Mouse (Mus musculus): ENCODE data around the gene Scrn2. TPM values are rescaled to one million over a fixed set of nuclear protein-coding genes. Genes with fewer than 3 reads are reported as not detected.
A peak's percentile ranks its signal among the peaks of the same experiment; 100 is the strongest.

Scrn2 gene
- polyA plus RNA-seq, 1 experiment from 2014 or later: 13.7 TPM

DNA sequence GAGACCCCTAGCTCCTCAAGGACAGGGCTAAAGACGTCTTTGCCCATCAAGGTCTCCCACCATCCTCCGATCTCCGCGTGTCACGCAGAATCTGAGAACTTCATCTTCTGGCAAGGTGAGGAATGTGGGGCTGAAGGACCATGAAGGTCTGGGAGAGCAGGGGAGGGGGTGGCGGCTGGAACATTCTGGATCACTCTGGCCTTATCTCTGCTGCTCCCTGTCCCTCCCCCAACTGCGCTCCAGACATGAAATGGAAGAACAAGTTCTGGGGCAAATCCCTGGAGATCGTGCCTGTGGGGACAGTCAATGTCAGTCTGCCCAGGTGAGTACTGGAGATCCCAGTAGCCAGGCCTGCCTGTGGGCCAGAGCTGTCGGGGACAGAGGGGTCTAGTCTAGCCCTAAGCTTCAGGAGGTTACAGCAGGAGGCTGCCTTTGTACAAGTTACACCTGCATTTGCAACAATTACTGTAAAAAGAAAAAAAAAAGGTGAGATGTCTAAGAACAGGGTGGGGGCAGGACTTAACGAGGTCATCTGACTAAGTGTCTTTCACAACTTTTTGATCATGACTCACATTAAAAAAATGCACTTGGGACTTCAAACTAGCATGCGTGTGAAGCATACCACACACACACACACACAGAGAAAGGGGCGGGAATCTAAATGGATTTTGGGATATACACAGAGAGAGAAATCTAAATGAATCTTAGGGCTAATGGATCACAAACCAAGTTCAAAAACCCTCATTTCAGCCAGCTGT, 36.0 kb downstream of the Scrn2 start:
- no peak overlapping the region for H3K4me2 ChIP-seq
- H3K4me3 ChIP-seq: no peak overlapping the region
- H3K27me3 ChIP-seq: no peaks in the 10 kb centered on the region
- no peaks in the 10 kb centered on the region for H3K9me3 ChIP-seq
- 91% methylated on average over 12 of the region's 12 CpGs for WGBS
- H3K27ac ChIP-seq (replicated peaks): no peak overlapping the region
- H3K4me1 ChIP-seq (replicated peaks): no peaks in the 10 kb centered on the region
- H3K36me3 ChIP-seq: peaks cover 55% of the 10 kb centered on the region
- no peak for ATAC-seq (ENCODE audit: low read depth)
- H3K9ac ChIP-seq: no peak overlapping the region

DNA sequence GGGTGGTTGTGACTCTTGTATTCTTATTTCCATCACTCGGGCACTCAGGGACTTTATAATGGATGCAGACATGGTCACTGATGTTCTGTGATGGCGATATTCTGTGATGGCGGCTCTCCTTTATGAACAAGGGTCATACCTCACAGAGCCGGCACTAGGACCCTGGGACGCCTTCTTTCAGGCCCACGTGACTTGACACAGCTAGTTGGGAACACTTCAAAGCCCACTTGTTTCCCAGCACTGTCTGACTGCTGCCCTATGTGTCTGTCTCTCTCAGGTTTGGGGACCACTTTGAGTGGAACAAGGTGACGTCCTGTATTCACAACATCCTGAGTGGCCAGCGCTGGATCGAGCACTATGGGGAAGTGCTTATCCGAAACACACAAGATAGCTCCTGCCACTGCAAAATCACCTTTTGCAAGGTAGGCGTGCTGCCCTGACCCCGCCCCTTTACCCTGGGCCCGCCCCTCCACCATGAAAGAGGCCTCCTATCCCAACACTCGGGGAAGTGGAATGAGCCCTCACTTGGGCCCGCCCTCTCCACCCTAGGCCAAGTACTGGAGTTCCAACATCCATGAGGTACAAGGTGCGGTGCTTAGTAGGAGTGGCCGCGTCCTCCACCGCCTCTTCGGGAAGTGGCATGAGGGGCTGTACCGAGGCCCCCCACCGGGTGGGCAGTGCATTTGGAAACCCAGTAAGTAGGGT, 37.1 kb downstream of the Scrn2 start:
- H3K27ac ChIP-seq (replicated peaks): no peak overlapping the region
- H3K4me1 ChIP-seq (replicated peaks): no peaks in the 10 kb centered on the region
- 48% methylated on average over 22 of the region's 22 CpGs for WGBS
- no peak for ATAC-seq (ENCODE audit: low read depth)
- H3K36me3 ChIP-seq: peaks cover 44% of the 10 kb centered on the region
- H3K4me2 ChIP-seq: no peak overlapping the region
- H3K9ac ChIP-seq: no peak overlapping the region
- H3K9me3 ChIP-seq: no peaks in the 10 kb centered on the region
- no peak overlapping the region for H3K4me3 ChIP-seq
- H3K27me3 ChIP-seq: no peaks in the 10 kb centered on the region

DNA sequence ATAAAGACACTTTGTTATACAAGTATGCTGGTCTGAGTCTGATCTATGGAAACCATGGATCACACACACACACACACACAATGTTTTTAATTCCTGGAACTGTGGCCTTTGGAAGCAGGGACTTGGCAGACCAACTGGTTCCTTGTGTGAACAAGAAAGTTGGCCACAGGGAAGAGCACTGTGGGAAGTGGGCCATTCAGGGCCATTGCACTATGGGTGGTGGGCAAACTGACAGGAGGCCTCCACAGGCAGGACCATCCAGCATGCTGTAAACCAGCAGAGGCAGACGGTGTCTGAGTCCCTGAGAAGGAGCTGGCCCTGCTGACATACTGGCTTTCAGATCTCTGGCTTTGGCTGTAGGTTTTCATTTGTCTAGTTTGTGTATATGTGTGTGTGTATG, 39.6 kb downstream of the Scrn2 start:
- 29% methylated on average over 1 of the region's 1 CpGs for WGBS
- no peaks in the 10 kb centered on the region for H3K27me3 ChIP-seq
- H3K9me3 ChIP-seq: no peaks in the 10 kb centered on the region
- peaks cover 36% of the 10 kb centered on the region for H3K36me3 ChIP-seq
- no peak for ATAC-seq (ENCODE audit: low read depth)
- no peak overlapping the region for H3K27ac ChIP-seq (replicated peaks)
- no peak overlapping the region for H3K4me2 ChIP-seq
- no peak overlapping the region for H3K9ac ChIP-seq
- H3K4me1 ChIP-seq (replicated peaks): no peaks in the 10 kb centered on the region
- H3K4me3 ChIP-seq: no peak overlapping the region

DNA sequence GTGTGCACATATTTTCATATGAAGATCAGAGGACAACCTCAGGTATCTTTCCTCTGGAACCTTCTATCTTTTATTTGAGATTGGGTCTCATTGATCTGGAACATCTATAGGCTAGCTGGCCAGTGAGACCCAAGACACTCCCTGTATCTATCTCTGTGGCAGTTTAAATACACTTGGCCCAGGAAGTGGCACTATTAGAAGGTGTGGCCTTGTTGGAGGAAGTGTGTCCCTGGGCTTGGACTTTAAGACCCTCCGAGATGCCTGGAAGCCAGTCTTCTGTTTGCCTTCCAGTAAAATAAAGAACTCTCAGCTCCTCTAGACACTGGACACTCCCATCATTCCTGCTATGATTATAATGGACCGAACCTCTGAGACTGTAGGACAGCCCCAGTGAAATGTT, 40.0 kb downstream of the Scrn2 start:
- H3K27ac ChIP-seq (replicated peaks): no peak overlapping the region
- no peak overlapping the region for H3K4me3 ChIP-seq
- no peak overlapping the region for H3K4me2 ChIP-seq
- peaks cover 33% of the 10 kb centered on the region for H3K36me3 ChIP-seq
- H3K27me3 ChIP-seq: no peaks in the 10 kb centered on the region
- no peaks in the 10 kb centered on the region for H3K9me3 ChIP-seq
- H3K9ac ChIP-seq: no peak overlapping the region
- WGBS: 88% methylated on average over 2 of the region's 2 CpGs
- H3K4me1 ChIP-seq (replicated peaks): no peaks in the 10 kb centered on the region
- ATAC-seq (ENCODE audit: low read depth): no peak

DNA sequence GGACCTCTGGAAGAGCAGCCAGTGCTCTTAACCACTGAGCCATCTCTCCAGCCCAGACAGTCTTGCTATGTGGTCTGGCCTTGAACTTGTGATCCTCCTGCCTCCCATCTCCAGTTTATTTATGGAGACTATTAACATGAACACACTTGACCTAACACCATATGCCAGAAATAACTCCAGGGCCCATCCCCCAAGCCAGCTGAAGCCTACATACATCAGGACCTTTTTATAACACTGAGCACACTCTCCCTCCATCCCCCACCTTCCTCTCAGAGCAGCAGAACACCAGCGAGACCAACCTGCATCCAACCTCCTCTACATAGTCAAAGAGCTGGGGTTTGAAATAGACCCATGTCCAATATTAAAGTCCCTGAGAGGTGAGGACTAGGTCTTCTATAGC, 41.4 kb downstream of the Scrn2 start:
- H3K36me3 ChIP-seq: peaks cover 26% of the 10 kb centered on the region
- no peak overlapping the region for H3K9ac ChIP-seq
- WGBS: 63% methylated on average over 1 of the region's 1 CpGs
- H3K4me3 ChIP-seq: no peak overlapping the region
- H3K4me2 ChIP-seq: no peak overlapping the region
- H3K27ac ChIP-seq (replicated peaks): no peak overlapping the region
- H3K9me3 ChIP-seq: no peaks in the 10 kb centered on the region
- no peaks in the 10 kb centered on the region for H3K27me3 ChIP-seq
- no peaks in the 10 kb centered on the region for H3K4me1 ChIP-seq (replicated peaks)
- no peak for ATAC-seq (ENCODE audit: low read depth)

DNA sequence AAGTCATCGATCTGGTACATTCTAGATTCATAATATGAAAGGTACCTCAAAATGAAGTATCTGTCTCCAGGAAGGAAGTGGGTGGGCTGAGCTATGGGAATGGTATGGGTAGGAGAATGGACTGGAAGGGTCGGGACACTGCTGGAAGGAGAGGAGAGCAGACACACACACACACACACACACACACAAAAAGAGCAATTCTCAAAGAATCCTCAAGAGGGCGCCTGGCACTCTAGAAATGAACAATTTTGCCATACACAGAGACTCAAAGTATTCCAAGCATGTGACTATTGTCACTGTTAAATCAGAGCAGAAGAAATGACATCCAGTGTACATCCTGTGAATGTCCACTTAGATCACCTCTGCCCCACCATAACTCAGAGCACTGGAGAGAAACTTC, 42.8 kb downstream of the Scrn2 start:
- peak; percentile 43 for ATAC-seq (ENCODE audit: low read depth)
- H3K9ac ChIP-seq: no peak overlapping the region

DNA sequence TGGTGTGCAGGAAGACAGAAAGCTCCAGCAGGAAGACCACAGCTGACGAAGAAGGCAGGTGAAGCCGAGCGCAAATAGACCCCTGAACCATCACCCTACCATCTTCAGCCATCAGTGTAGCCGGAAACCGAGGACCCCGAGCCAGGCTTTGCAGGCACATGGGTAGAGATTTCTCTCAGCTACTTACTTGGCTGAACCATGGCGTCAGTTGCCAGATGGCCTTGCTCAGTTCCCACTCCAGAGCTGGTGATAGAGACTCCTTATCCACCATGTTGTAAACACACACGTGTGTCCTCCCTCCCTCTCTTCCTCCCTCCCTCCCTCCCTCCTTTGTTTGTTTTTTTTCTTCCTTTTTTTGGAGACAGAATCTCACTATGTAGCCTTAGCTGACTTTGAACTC, 44.5 kb downstream of the Scrn2 start:
- Histone ChIP-seq H3K4me2 (no peak overlapping the region), H3K27me3 (no peaks in the 10 kb centered on the region), H3K9me3 (no peaks in the 10 kb centered on the region), H3K36me3 (no peaks in the 10 kb centered on the region), H3K27ac (replicated peaks) (no peak overlapping the region), H3K9ac (no peak overlapping the region), H3K4me3 (no peak overlapping the region), H3K4me1 (replicated peaks) (no peaks in the 10 kb centered on the region)
- 79% methylated on average over 8 of the region's 8 CpGs for WGBS
- ATAC-seq (ENCODE audit: low read depth): no peak

More for the DNA sequence above, 42.8 kb downstream of the Scrn2 start:
- no peaks in the 10 kb centered on the region for H3K27me3 ChIP-seq
- no peak overlapping the region for H3K4me3 ChIP-seq
- no peak overlapping the region for H3K27ac ChIP-seq (replicated peaks)
- 31% methylated on average over 3 of the region's 3 CpGs for WGBS
- H3K4me1 ChIP-seq (replicated peaks): no peaks in the 10 kb centered on the region
- H3K36me3 ChIP-seq: peaks cover 14% of the 10 kb centered on the region
- no peaks in the 10 kb centered on the region for H3K9me3 ChIP-seq
- H3K4me2 ChIP-seq: no peak overlapping the region

DNA sequence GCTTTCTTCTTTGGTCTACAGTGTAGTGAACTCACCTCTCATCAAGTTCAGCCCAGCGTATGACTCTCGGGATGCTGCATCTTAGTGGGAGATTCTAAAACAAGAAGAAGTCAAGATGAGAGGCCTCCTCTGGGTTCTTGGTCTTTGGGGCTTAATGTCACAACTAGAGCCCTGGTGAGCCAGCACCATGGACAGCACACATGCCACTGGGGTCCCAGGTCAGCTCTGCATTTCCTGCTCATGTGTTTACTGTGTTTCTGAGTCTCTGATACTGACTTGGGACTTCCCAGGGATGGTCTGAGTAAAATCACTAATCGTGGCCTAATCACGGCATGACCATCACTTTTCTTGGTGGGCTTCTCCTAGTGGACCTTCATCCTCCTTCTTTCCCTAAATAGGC, 49.0 kb downstream of the Scrn2 start:
- H3K27me3 ChIP-seq: no peaks in the 10 kb centered on the region; the same call in 1 of the 2 replicates
- no peaks in the 10 kb centered on the region for H3K36me3 ChIP-seq
- peaks cover 5% of the 10 kb centered on the region; the same call in 1 of the 2 replicates for H3K4me1 ChIP-seq (replicated peaks)
- no peak for ATAC-seq (ENCODE audit: low read depth)
- no peaks in the 10 kb centered on the region for H3K9me3 ChIP-seq
- 62% methylated on average over 4 of the region's 4 CpGs for WGBS
- H3K4me3 ChIP-seq: no peak overlapping the region
- H3K4me2 ChIP-seq: no peak overlapping the region
- no peak overlapping the region for H3K9ac ChIP-seq
- no peak overlapping the region for H3K27ac ChIP-seq (replicated peaks)

DNA sequence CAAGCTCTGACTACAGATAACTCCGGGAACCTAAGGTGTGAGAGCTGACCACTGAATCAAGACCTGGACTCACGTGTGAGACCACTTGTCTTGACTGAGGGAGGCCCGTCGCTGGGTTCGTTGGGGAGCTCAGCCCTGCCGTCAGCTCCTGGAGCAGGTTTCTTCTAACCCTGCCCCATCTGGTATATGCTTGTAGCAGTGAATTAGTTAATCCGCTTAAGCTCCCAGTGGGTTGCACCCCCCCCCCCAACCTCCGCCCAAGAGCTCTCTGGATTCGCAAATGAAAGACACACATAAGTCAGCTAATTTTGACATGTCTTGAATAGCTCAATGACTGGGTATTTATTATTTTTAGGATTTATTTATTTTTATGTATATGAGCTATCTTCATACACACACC, 50.6 kb downstream of the Scrn2 start:
- Histone ChIP-seq H3K27me3 (no peaks in the 10 kb centered on the region; the same call in 1 of the 2 replicates), H3K4me3 (no peak overlapping the region)
- WGBS: 53% methylated on average over 9 of the region's 9 CpGs

DNA sequence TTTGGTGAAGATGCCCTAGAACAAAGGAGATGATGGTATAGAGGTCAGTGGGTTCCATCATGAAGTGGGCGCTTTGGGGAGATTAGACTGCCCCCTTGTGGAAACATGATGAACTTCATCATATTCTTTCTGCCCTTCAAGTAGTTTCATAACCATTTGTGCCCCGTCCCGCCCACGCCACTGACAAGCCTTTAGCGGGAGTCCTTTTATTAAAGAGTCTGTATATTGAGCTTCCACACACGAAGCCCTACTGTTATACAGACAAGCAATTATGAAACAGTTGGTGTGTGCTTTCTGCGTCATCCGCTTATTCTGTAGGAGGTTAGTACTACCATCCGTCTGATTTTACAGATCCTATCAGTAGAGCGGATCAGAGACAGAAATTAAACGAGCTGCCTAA, 53.2 kb downstream of the Scrn2 start:
- H3K4me3 ChIP-seq: no peak overlapping the region
- no peak overlapping the region for H3K4me2 ChIP-seq
- 41% methylated on average over 11 of the region's 11 CpGs for WGBS
- peaks cover 12% of the 10 kb centered on the region; the same call in 1 of the 2 replicates for H3K4me1 ChIP-seq (replicated peaks)
- H3K36me3 ChIP-seq: no peaks in the 10 kb centered on the region
- no peaks in the 10 kb centered on the region; the same call in 1 of the 2 replicates for H3K27me3 ChIP-seq
- H3K27ac ChIP-seq (replicated peaks): no peak overlapping the region
- no peaks in the 10 kb centered on the region for H3K9me3 ChIP-seq
- H3K9ac ChIP-seq: no peak overlapping the region
- no peak for ATAC-seq (ENCODE audit: low read depth)

More for the DNA sequence above, 50.6 kb downstream of the Scrn2 start:
- Histone ChIP-seq H3K36me3 (no peaks in the 10 kb centered on the region), H3K4me2 (no peak overlapping the region), H3K9me3 (no peaks in the 10 kb centered on the region), H3K4me1 (replicated peaks) (peaks cover 12% of the 10 kb centered on the region; the same call in 1 of the 2 replicates), H3K27ac (replicated peaks) (no peak overlapping the region), H3K9ac (no peak overlapping the region)
- no peak for ATAC-seq (ENCODE audit: low read depth)
